Mouse (Mus musculus): Measurements from ENCODE around the gene Rhbdf1. TPM values are rescaled to one million over a fixed set of nuclear protein-coding genes. Genes with fewer than 3 reads are reported as not detected.

Rhbdf1 gene
- polyA plus RNA-seq, 1 experiment = 16.1 TPM

DNA sequence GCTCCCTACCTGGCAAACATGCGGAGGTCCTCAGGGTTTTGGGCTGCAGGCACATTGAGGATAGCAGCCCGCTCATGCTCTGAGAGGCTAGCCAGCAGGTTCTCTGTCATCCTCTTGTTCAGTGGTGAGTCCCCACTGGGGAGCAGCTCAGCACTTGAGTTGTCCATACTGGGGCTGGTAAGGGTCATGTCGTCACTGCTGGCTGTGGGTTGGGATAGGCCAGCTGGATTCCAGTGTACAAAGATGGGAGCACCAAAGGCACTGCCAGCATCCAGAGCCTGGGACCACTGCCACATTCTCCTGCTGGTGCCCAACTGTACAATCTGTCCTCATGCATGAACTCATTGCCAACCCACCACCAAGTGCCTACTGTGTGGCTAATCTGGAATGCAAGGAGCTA lies 11.8 kb upstream of the Rhbdf1 start:
- no peaks in the 10 kb centered on the region for H3K9me3 ChIP-seq
- TF ChIP-seq GATA1 (IDR thresholded peaks at IDR 0.05; ENCODE audit: borderline replicate concordance, low read length) (no peak), FLI1 (IDR thresholded peaks at IDR 0.05; ENCODE audit: low read length) (no peak)
- H3K4me3 ChIP-seq (replicated peaks) = no peak overlapping the region
- peaks cover 27% of the 10 kb centered on the region; the same call in 1 of the 2 replicates for H3K4me1 ChIP-seq
- no peaks in the 10 kb centered on the region for H3K27me3 ChIP-seq (replicated peaks)
- peaks cover 100% of the 10 kb centered on the region for H3K36me3 ChIP-seq (replicated peaks; ENCODE audit: low read length)

DNA sequence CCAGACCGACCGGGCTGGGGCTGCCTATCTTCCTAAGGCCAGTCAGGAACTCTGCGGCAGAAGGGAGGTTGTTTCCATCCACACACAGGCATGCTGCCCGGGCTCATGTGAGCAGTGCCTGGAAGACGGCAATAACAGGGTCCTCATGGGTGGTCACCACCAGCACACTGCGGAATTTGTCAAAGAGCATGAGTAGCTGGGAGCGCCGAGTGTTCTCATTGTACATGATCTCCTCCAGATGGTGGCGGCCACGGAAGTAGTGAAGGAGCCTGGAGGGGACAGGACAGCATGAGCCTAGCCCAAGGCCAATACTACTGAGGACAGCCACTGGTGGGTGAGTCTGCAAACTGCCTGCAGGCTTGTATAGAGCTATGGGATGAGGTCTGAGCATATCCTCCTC lies 10.7 kb upstream of the Rhbdf1 start:
- H3K4me1 ChIP-seq = peaks cover 22% of the 10 kb centered on the region
- H3K4me3 ChIP-seq (replicated peaks) = no peak overlapping the region
- H3K36me3 ChIP-seq (replicated peaks; ENCODE audit: low read length) = peaks cover 100% of the 10 kb centered on the region
- no peak for TF ChIP-seq GATA1 (IDR thresholded peaks at IDR 0.05; ENCODE audit: borderline replicate concordance, low read length)
- no peak for TF ChIP-seq FLI1 (IDR thresholded peaks at IDR 0.05; ENCODE audit: low read length)
- H3K27me3 ChIP-seq (replicated peaks) = no peaks in the 10 kb centered on the region
- no peaks in the 10 kb centered on the region for H3K9me3 ChIP-seq

DNA sequence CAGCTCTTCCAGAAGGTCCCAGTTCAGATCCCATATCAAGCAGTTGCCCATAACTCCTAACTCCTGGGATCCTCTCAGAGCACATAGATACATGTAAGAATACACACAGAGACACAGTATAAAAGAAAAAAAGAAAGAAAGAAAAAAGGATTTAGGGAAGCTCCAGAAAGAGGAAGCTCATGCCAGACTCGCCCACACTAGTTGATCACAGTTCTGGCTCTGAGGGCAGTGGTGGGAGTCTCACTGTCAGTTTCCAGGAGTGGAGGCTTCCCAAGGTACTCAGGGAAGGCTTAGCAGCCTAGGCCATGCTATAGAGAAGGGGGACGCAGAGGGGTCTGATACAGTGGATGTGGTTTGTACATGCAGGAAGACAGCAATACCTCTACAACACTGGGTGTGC lies 9.0 kb upstream of the Rhbdf1 start:
- Histone ChIP-seq H3K36me3 (replicated peaks; ENCODE audit: low read length) (peaks cover 87% of the 10 kb centered on the region), H3K9me3 (no peaks in the 10 kb centered on the region), H3K4me3 (replicated peaks) (no peak overlapping the region), H3K4me1 (peaks cover 32% of the 10 kb centered on the region), H3K27me3 (replicated peaks) (no peaks in the 10 kb centered on the region)
- no peak for TF ChIP-seq GATA1 (IDR thresholded peaks at IDR 0.05; ENCODE audit: borderline replicate concordance, low read length)
- no peak for TF ChIP-seq FLI1 (IDR thresholded peaks at IDR 0.05; ENCODE audit: low read length)

DNA sequence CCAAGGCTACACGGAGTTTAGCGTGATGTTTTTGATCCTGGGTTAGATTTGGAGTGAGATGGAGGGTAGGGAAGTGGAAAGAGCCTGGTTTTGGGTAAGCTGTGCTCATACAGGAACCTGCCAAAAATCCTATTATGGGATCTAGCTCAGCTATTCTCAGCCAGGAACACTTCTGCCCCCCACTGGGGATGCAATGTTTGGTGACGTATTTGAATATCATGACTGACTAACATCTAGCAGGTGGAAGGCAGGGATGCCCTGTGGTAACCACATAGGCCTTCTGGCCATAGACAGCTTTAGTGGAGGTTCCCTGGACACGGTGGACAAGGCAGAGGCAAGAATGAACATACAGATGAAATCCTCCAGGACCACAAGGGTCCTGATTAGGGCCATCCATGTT lies 8.1 kb upstream of the Rhbdf1 start:
- peaks cover 41% of the 10 kb centered on the region for H3K4me1 ChIP-seq

DNA sequence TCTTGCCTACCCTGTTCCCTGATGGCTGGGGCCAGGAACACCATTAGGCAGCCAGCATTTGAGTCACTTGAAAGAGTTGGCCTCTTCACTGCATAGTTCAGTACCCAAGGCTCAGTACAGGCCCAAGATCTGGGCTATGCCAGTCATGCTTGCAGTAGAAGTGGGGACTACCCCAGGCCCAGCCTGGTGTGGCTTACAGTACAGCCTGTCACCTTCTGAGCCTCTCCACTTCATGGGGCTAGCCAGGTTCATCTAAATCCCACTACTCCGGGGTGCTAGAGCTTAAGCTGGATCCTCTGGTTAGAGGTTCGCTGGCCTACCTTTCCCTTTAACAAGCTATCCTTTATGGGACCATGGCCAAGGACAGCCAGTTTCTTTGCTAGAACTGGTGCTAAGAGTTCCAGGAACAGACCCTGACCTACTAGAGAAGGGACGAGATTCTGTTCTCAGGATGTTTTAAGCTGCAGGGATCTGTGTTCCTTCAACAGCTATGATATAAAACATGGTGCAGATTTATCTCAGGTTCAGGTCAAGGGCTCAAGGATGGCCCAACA lies 6.3 kb upstream of the Rhbdf1 start:
- Histone ChIP-seq H3K9me3 (peaks cover 4% of the 10 kb centered on the region; the same call in 1 of the 2 replicates), H3K4me1 (peaks cover 59% of the 10 kb centered on the region), H3K27me3 (replicated peaks) (peaks cover 7% of the 10 kb centered on the region), H3K4me3 (replicated peaks) (peak overlapping the region; percentile 30), H3K36me3 (replicated peaks; ENCODE audit: low read length) (peaks cover 59% of the 10 kb centered on the region)
- no peak for TF ChIP-seq FLI1 (IDR thresholded peaks at IDR 0.05; ENCODE audit: low read length)
- no peak for TF ChIP-seq GATA1 (IDR thresholded peaks at IDR 0.05; ENCODE audit: borderline replicate concordance, low read length)

More for the DNA sequence above, 8.1 kb upstream of the Rhbdf1 start:
- no peaks in the 10 kb centered on the region for H3K9me3 ChIP-seq
- no peak overlapping the region for H3K4me3 ChIP-seq (replicated peaks)
- H3K36me3 ChIP-seq (replicated peaks; ENCODE audit: low read length) = peaks cover 78% of the 10 kb centered on the region
- no peaks in the 10 kb centered on the region for H3K27me3 ChIP-seq (replicated peaks)
- TF ChIP-seq FLI1 (IDR thresholded peaks at IDR 0.05; ENCODE audit: low read length) (no peak), GATA1 (IDR thresholded peaks at IDR 0.05; ENCODE audit: borderline replicate concordance, low read length) (no peak)

DNA sequence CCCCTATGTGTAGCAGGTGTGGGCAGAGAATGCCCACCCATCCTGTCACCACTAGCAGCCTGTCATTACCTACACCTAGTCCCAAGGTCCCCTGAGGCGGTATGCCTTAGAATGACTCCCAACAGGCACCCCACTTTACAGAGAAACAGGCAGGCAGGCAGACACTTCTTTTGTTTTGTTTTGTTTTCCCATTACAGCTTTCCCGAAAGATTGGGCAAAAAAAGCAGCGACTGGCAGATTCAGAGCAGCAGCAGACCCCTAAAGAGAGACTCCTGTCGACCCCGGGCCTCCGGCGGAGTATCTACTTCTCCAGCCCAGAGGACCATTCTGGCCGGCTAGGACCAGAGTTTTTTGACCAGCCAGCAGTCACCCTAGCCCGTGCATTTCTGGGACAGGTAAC lies 5.5 kb upstream of the Rhbdf1 start:
- Histone ChIP-seq H3K4me1 (peaks cover 67% of the 10 kb centered on the region), H3K36me3 (replicated peaks; ENCODE audit: low read length) (peaks cover 51% of the 10 kb centered on the region), H3K4me3 (replicated peaks) (peak overlapping the region; percentile 98), H3K9me3 (peaks cover 12% of the 10 kb centered on the region; the same call in 1 of the 2 replicates), H3K27me3 (replicated peaks) (peaks cover 16% of the 10 kb centered on the region)
- TF ChIP-seq GATA1 (IDR thresholded peaks at IDR 0.05; ENCODE audit: borderline replicate concordance, low read length) (no peak), FLI1 (IDR thresholded peaks at IDR 0.05; ENCODE audit: low read length) (no peak)

DNA sequence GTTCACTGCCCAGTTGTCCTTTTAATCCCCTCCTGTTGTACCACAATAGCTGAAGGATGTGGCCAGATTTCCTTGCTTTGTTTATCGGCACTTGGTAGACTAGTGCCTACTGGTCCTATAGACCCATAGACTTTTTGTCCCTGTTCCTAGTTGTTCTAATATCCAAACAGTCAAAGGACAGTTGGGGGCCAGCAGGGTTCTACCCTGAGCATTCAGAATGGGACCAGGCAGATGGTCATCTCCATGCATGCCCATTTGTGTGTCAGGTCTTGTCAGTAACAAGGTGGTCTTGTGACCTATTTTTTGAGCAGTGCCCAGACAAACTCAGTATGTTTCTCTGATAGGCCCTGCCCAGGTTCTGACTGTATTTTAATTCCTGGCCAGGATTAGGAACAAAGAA lies 4.9 kb upstream of the Rhbdf1 start:
- TF ChIP-seq GATA1 (IDR thresholded peaks at IDR 0.05; ENCODE audit: borderline replicate concordance, low read length) (no peak), FLI1 (IDR thresholded peaks at IDR 0.05; ENCODE audit: low read length) (no peak)
- Histone ChIP-seq H3K36me3 (replicated peaks; ENCODE audit: low read length) (peaks cover 46% of the 10 kb centered on the region), H3K4me1 (peaks cover 72% of the 10 kb centered on the region), H3K9me3 (peaks cover 12% of the 10 kb centered on the region; the same call in 1 of the 2 replicates), H3K27me3 (replicated peaks) (peaks cover 21% of the 10 kb centered on the region), H3K4me3 (replicated peaks) (peak overlapping the region; percentile 98)

DNA sequence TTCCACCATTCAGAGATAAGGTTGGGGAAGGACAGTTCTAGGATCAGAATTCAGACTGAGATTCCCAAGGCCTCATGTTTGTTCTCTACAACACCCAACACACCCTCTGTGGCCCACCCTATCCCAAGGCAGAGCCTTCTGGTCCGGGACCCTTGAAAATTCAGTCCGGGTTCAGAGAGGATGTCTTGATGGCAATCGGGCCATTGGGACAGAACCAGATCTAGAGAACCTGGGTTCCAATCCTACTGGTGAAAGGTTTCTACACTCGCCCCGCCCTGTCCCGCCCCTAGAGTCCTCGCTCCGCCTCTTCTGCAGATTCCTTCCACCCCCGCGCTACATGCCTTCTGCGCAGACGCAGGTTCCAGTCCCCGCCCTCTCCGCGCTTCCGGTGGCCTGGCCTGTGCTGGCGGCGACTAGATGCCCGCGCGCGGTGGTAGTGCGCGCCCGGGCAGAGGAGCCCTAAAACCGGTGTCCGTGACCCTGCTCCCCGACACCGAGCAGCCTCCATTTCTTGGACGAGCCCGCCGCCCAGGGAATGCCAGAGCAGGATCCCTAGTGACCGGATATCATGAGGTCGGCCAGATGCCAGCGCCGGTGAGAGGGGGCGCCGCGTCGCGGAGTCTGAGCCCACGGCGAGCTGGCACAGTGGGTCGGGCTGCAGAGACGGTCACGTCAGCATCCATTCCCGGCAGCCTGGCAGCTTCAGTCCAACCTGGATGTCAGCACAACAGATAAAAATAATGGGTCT lies 4.2 kb upstream of the Rhbdf1 start, which contains the start of gene Mpg:
Mpg (plus strand) TSS at position 382 of the 748 bp plus-strand sequence.
- Histone ChIP-seq H3K9me3 (peaks cover 12% of the 10 kb centered on the region; the same call in 1 of the 2 replicates), H3K27me3 (replicated peaks) (peaks cover 28% of the 10 kb centered on the region), H3K36me3 (replicated peaks; ENCODE audit: low read length) (peaks cover 38% of the 10 kb centered on the region), H3K4me1 (peaks cover 74% of the 10 kb centered on the region), H3K4me3 (replicated peaks) (peak within 1 kb of the TSS; percentile 98)
- TF ChIP-seq FLI1 (IDR thresholded peaks at IDR 0.05; ENCODE audit: low read length) (peak; percentile 45; the same call in 1 of the 2 replicates), GATA1 (IDR thresholded peaks at IDR 0.05; ENCODE audit: borderline replicate concordance, low read length) (no peak)

DNA sequence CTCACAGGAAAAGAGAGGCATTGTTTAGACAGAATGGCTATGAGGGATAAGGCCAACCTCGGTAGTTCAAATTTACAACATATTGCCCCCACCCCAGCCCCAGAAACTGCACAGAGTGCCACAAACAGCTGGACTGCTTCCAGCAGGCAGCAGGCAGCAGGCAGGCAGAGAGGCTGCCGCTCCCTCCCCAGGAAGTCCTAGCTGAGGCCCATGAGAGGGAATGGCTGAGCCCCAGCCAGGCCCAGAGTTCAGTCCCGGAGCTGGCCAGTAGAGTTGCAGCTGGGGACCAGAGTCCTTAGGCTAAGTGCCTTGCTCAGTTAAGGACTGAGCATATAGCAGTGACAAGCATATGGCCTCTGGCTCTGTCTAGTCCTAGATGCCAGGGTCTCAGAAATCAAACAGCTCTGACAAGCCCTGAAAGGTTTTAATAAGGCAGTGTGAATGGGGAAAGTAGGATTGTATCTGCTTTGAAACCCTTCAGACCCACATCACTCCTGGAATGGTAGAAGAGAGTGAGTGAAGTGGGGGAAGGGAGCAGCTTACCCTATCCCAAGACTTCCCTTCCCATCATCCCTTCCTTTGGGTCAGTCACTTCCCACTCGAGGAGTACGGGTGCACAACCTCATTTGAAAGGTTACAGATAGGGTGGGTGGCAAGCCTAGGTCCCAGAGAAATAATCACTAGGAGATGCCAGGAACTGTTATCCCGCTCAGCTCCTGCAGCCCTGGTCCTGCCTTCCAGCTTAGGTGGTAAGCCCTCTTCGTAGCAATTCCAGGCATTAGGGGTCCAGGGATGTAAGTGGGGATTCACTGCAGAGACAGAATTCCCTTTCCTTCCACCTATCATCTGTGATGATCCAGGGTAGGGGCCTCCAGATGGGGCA lies 3.4 kb upstream of the Rhbdf1 start:
- Histone ChIP-seq H3K27me3 (replicated peaks) (peaks cover 36% of the 10 kb centered on the region), H3K9me3 (peaks cover 12% of the 10 kb centered on the region; the same call in 1 of the 2 replicates), H3K4me1 (peaks cover 79% of the 10 kb centered on the region), H3K36me3 (replicated peaks; ENCODE audit: low read length) (peaks cover 30% of the 10 kb centered on the region), H3K4me3 (replicated peaks) (peak overlapping the region; percentile 98)
- TF ChIP-seq GATA1 (IDR thresholded peaks at IDR 0.05; ENCODE audit: borderline replicate concordance, low read length) (no peak), FLI1 (IDR thresholded peaks at IDR 0.05; ENCODE audit: low read length) (no peak)
